Mouse (Mus musculus): ENCODE results near the gene Sdk2.

- TF ChIP-seq CTCF (IDR thresholded peaks at IDR 0.05 in 2 of 3, conservative IDR thresholded peaks at IDR 0.05 in 1 of 3; ENCODE audit: control insufficient read depth in 1 of 3, insufficient read depth in 1 of 3, low read depth in 2 of 3, low read length in 3 of 3, poor library complexity in 1 of 3, severe bottlenecking in 1 of 3) (no peak), UBTF (IDR thresholded peaks at IDR 0.05; ENCODE audit: borderline replicate concordance, insufficient read depth, low read depth, low read length) (no peak), CHD1 (IDR thresholded peaks at IDR 0.05; ENCODE audit: low read depth, low read length) (no peak), GATA1 (IDR thresholded peaks at IDR 0.05; ENCODE audit: low read depth, low read length) (no peak), TAL1 (IDR thresholded peaks at IDR 0.05; ENCODE audit: low read length) (no peak), RAD21 (IDR thresholded peaks at IDR 0.05; ENCODE audit: low read depth, low read length) (no peak), POLR2A (IDR thresholded peaks at IDR 0.05; ENCODE audit: control insufficient read depth in 1 of 2, insufficient read depth in 1 of 2, low read depth in 1 of 2, low read length in 2 of 2, poor library complexity in 1 of 2) (no peak), EP300 (IDR thresholded peaks at IDR 0.05; ENCODE audit: low read depth in 1 of 2, low read length in 2 of 2) (no peak), HCFC1 (IDR thresholded peaks at IDR 0.05; ENCODE audit: low read depth, low read length) (no peak), MXI1 (IDR thresholded peaks at IDR 0.05; ENCODE audit: low read depth, low read length) (no peak), NELFE (IDR thresholded peaks at IDR 0.05; ENCODE audit: low read depth, low read length) (no peak), NRF1 (IDR thresholded peaks at IDR 0.05; ENCODE audit: insufficient read depth, low read depth, low read length, poor library complexity, severe bottlenecking) (no peak), JUND (IDR thresholded peaks at IDR 0.05; ENCODE audit: low read depth, low read length) (no peak)
These were observed 66.8 kb downstream of the Sdk2 start for GRCm38 (mm10) chr11:114000051-114000450.
